Mouse (Mus musculus): ENCODE data around the gene Bace1. TPM values are rescaled to one million over a fixed set of nuclear protein-coding genes. Genes with fewer than 3 reads are reported as not detected.

Bace1 gene
- total RNA-seq (2014; fragmentation: Nextera tagmentation) (not detected in 2 replicates), total RNA-seq (2017) (0.17 and 0.22 TPM in 2 replicates), polyA plus RNA-seq (2012) (0.06 and 0.07 TPM in 2 replicates)

GRCm38 (mm10) chr9:45838434-45839138 lies at the start of gene Bace1:
Bace1 (plus strand) TSS chr9:45838580.
- Histone ChIP-seq H3K4me1 (ENCODE audit: insufficient read depth, low read depth, low read length) (peaks cover 9% of the 10 kb centered on the region), H3K27me3 (ENCODE audit: insufficient read depth, low read length) (peaks cover 58% of the 10 kb centered on the region), H3K9me3 (replicated peaks) (no peaks in the 10 kb centered on the region), H3K4me3 (ENCODE audit: low read depth, low read length) (no peak within 1 kb of the TSS), H3K36me3 (replicated peaks) (no peaks in the 10 kb centered on the region)
- DNase-seq (ENCODE audit: low spot score) (no peak), ATAC-seq (ENCODE audit: extremely low read depth, insufficient number of reproducible peaks, low FRiP score, poor library complexity, severe bottlenecking) (no peak)
- TF ChIP-seq GATA1 (IDR thresholded peaks at IDR 0.05; ENCODE audit: borderline replicate concordance, low read length): no peak
- no peak for TF ChIP-seq POLR2AphosphoS5 (IDR thresholded peaks at IDR 0.05; ENCODE audit: insufficient replicate concordance, low read depth, low read length)
- TF ChIP-seq GATA2 (IDR thresholded peaks at IDR 0.05; ENCODE audit: borderline replicate concordance, low read depth, low read length): no peak
- no peak for TF ChIP-seq TAL1 (conservative IDR thresholded peaks at IDR 0.05; ENCODE audit: low read depth, low read length)
- no peak for TF ChIP-seq CTCF (IDR thresholded peaks at IDR 0.05; ENCODE audit: low read depth, low read length)

DNA sequence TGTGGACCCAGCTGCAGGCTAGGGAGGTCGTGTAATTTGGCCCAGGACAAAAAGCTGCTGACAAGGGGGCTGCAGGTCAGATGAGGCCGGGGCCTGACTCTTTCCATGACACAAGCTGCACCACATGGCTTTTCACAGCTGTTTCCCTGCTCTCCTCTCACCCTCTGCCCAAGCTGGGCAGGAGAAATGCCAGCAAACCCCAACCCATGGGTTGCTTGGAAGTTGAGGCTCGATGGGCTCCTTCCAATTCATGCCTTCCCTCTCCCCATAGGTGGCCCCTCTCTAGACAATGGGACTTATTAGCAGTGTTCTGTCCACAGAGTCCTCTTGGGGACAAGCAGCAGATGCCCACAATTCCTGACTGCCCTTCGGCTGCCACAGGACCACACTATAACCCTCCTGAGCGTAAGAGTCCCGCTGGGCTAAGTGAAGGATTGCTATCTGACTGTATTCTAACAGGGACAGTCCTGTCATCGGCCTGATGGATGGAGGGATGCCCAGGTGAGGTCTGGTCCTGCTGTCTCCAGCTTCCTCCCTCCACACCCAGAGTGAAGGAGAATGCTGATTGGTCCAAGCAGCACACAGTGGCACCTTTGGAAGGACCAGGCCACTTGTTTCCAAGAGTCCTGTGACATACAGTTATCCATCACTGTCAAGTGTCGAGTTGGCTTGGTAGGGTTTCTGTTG lies 46.8 kb upstream of the Bace1 start:
- H3K9me3 ChIP-seq (replicated peaks): no peaks in the 10 kb centered on the region
- no peaks in the 10 kb centered on the region for H3K27me3 ChIP-seq (ENCODE audit: insufficient read depth, low read length)

DNA sequence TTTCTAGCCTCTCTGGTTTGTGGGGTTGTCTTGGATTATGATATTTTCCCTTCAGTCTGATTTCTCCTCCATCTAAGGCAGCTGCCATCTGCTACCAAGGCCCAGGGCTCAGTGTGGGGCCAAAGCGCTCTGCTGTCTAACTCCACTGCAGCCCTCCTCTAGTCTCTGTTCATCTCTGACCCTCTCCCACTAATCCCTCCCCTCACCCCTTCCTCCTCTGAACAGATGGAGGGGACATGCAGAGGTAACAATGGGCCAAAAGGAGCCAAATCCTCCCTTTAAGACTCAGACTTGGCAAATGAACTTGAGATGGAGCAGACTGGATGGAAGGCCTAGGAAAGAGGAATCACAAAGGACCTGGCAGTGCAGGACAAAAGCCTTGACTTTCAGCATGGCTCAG lies 46.1 kb upstream of the Bace1 start:
- no peaks in the 10 kb centered on the region for H3K9me3 ChIP-seq (replicated peaks)
- no peak for DNase-seq (ENCODE audit: low spot score)
- H3K4me1 ChIP-seq (ENCODE audit: insufficient read depth, low read depth, low read length): peaks cover 73% of the 10 kb centered on the region
- no peak overlapping the region for H3K4me3 ChIP-seq (ENCODE audit: low read depth, low read length)
- peaks cover 84% of the 10 kb centered on the region for H3K36me3 ChIP-seq (replicated peaks)
- TF ChIP-seq GATA1 (IDR thresholded peaks at IDR 0.05; ENCODE audit: borderline replicate concordance, low read length) (no peak), GATA2 (IDR thresholded peaks at IDR 0.05; ENCODE audit: borderline replicate concordance, low read depth, low read length) (no peak), CTCF (IDR thresholded peaks at IDR 0.05; ENCODE audit: low read depth, low read length) (no peak), TAL1 (conservative IDR thresholded peaks at IDR 0.05; ENCODE audit: low read depth, low read length) (no peak)
- H3K27me3 ChIP-seq (ENCODE audit: insufficient read depth, low read length): no peaks in the 10 kb centered on the region
- no peak for ATAC-seq (ENCODE audit: extremely low read depth, insufficient number of reproducible peaks, low FRiP score, poor library complexity, severe bottlenecking)

More for the DNA sequence above, 46.8 kb upstream of the Bace1 start:
- DNase-seq (ENCODE audit: low spot score): no peak
- TF ChIP-seq GATA1 (IDR thresholded peaks at IDR 0.05; ENCODE audit: borderline replicate concordance, low read length) (no peak), GATA2 (IDR thresholded peaks at IDR 0.05; ENCODE audit: borderline replicate concordance, low read depth, low read length) (no peak), TAL1 (conservative IDR thresholded peaks at IDR 0.05; ENCODE audit: low read depth, low read length) (no peak)
- peaks cover 87% of the 10 kb centered on the region for H3K36me3 ChIP-seq (replicated peaks)
- ATAC-seq (ENCODE audit: extremely low read depth, insufficient number of reproducible peaks, low FRiP score, poor library complexity, severe bottlenecking): no peak
- peaks cover 75% of the 10 kb centered on the region for H3K4me1 ChIP-seq (ENCODE audit: insufficient read depth, low read depth, low read length)
- no peak overlapping the region for H3K4me3 ChIP-seq (ENCODE audit: low read depth, low read length)

DNA sequence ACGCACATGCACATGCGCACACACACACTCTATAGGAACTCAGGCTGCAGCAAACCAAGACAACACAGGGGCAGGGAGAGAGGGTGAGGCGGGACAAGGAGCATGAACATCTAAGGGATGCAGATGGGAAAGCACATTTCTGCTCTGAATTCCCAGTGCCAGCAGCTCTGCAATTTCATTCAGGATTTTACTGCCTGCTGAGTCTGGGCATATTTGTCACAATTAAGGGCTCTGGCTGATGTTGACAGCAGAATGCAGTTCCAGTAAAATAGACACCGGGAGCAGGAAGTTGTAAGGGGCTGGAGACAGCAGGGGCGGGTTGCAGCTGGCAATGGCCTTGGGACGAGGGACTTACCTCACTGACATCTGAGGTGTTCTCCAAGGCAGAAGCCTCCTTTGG lies 44.7 kb upstream of the Bace1 start:
- peaks cover 88% of the 10 kb centered on the region for H3K36me3 ChIP-seq (replicated peaks)
- ATAC-seq (ENCODE audit: extremely low read depth, insufficient number of reproducible peaks, low FRiP score, poor library complexity, severe bottlenecking): no peak
- TF ChIP-seq POLR2AphosphoS5 (IDR thresholded peaks at IDR 0.05; ENCODE audit: insufficient replicate concordance, low read depth, low read length): no peak
- no peak for TF ChIP-seq CTCF (IDR thresholded peaks at IDR 0.05; ENCODE audit: low read depth, low read length)
- TF ChIP-seq TAL1 (conservative IDR thresholded peaks at IDR 0.05; ENCODE audit: low read depth, low read length): no peak
- no peak for TF ChIP-seq GATA1 (IDR thresholded peaks at IDR 0.05; ENCODE audit: borderline replicate concordance, low read length)
- no peak for TF ChIP-seq GATA2 (IDR thresholded peaks at IDR 0.05; ENCODE audit: borderline replicate concordance, low read depth, low read length)
- H3K4me1 ChIP-seq (ENCODE audit: insufficient read depth, low read depth, low read length): peaks cover 73% of the 10 kb centered on the region
- H3K9me3 ChIP-seq (replicated peaks): no peaks in the 10 kb centered on the region
- no peak for DNase-seq (ENCODE audit: low spot score)
- no peaks in the 10 kb centered on the region for H3K27me3 ChIP-seq (ENCODE audit: insufficient read depth, low read length)
- H3K4me3 ChIP-seq (ENCODE audit: low read depth, low read length): no peak overlapping the region

DNA sequence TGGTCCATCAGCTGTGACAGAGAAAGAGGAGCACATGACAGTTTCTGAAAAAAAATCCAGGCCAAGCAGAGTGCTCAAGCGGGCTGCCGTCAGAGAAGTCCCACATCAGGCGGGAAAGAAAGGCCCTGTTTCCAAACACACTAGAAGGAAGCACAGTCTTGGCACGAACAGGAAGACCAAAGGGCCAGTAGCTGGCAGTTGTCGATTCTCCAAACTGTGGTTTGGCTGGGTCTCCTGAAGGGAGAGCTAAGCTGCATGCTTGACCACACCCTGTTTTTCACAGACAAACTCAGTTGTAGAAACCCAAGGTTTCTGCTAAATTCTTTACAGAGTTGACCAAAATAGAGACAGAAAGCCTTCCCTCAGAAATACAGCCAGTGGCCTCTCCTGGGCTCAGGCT lies 42.7 kb upstream of the Bace1 start:
- H3K4me3 ChIP-seq (ENCODE audit: low read depth, low read length): no peak overlapping the region; the same call in 1 of the 2 replicates
- TF ChIP-seq CTCF (IDR thresholded peaks at IDR 0.05; ENCODE audit: low read depth, low read length) (no peak), GATA1 (IDR thresholded peaks at IDR 0.05; ENCODE audit: borderline replicate concordance, low read length) (no peak), POLR2AphosphoS5 (IDR thresholded peaks at IDR 0.05; ENCODE audit: insufficient replicate concordance, low read depth, low read length) (no peak), GATA2 (IDR thresholded peaks at IDR 0.05; ENCODE audit: borderline replicate concordance, low read depth, low read length) (no peak), TAL1 (conservative IDR thresholded peaks at IDR 0.05; ENCODE audit: low read depth, low read length) (no peak)
- ATAC-seq (ENCODE audit: extremely low read depth, insufficient number of reproducible peaks, low FRiP score, poor library complexity, severe bottlenecking) (no peak), DNase-seq (ENCODE audit: low spot score) (no peak)
- no peaks in the 10 kb centered on the region for H3K9me3 ChIP-seq (replicated peaks)
- peaks cover 88% of the 10 kb centered on the region for H3K36me3 ChIP-seq (replicated peaks)
- no peaks in the 10 kb centered on the region for H3K27me3 ChIP-seq (ENCODE audit: insufficient read depth, low read length)
- H3K4me1 ChIP-seq (ENCODE audit: insufficient read depth, low read depth, low read length): peaks cover 71% of the 10 kb centered on the region

DNA sequence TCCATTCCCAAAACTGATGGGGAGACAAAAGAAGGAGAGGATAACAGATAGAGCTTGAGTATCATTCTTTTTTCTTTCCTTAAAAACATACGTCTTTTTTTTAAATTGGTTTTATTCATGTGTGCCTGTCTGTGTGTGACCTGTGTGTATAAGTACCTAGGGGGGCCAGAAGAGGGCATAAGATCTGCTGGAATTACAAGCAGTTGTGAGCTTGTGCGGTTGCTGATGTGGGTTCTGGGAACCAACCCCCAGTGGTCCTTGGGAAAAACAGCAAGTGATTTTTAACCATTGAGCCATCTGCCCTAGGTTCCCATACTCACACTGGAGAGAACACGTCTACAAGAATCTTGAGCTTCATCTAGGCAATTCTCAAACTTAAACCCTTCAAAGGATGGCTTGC lies 41.1 kb upstream of the Bace1 start:
- ATAC-seq (ENCODE audit: extremely low read depth, insufficient number of reproducible peaks, low FRiP score, poor library complexity, severe bottlenecking) (no peak), DNase-seq (ENCODE audit: low spot score) (no peak)
- Histone ChIP-seq H3K27me3 (ENCODE audit: insufficient read depth, low read length) (no peaks in the 10 kb centered on the region), H3K9me3 (replicated peaks) (no peaks in the 10 kb centered on the region), H3K4me1 (ENCODE audit: insufficient read depth, low read depth, low read length) (peaks cover 78% of the 10 kb centered on the region), H3K4me3 (ENCODE audit: low read depth, low read length) (no peak overlapping the region), H3K36me3 (replicated peaks) (peaks cover 87% of the 10 kb centered on the region)
- TF ChIP-seq GATA1 (IDR thresholded peaks at IDR 0.05; ENCODE audit: borderline replicate concordance, low read length): no peak
- no peak for TF ChIP-seq GATA2 (IDR thresholded peaks at IDR 0.05; ENCODE audit: borderline replicate concordance, low read depth, low read length)
- no peak for TF ChIP-seq POLR2AphosphoS5 (IDR thresholded peaks at IDR 0.05; ENCODE audit: insufficient replicate concordance, low read depth, low read length)
- TF ChIP-seq TAL1 (conservative IDR thresholded peaks at IDR 0.05; ENCODE audit: low read depth, low read length): no peak
- TF ChIP-seq CTCF (IDR thresholded peaks at IDR 0.05; ENCODE audit: low read depth, low read length): no peak
